Mouse (Mus musculus): Measurements from ENCODE around the gene Slx4.

- TF ChIP-seq CTCF (conservative IDR thresholded peaks at IDR 0.05; ENCODE audit: low read length) (no peak), POU5F1 (IDR thresholded peaks at IDR 0.05; ENCODE audit: borderline replicate concordance, low read length) (no peak)
These were observed 49.0 kb upstream of the Slx4 start for GRCm38 (mm10) chr16:4052601-4053000.
